Mouse (Mus musculus): Measurements from ENCODE around the gene Gm20425. TPM values are rescaled to one million over a fixed set of nuclear protein-coding genes. Genes with fewer than 3 reads are reported as not detected.

The Gm20425 gene
- polyA plus RNA-seq (2014; fragmentation: Nextera tagmentation; extraction: Ambion mirVana): not detected in 2 replicates

GRCm38 (mm10) chr9:103230151-103230951 is at the start of gene Gm20425, which contains the start of gene Trf:
Gene Gm20425, minus strand, starts transcription at chr9:103230307.
Gene Trf, minus strand, starts transcription at chr9:103230444.
- Histone ChIP-seq H3K9ac (ENCODE audit: low read depth, low read length) (peak within 1 kb of the TSS; percentile 56), H3K4me3 (ENCODE audit: low read depth, low read length) (peak within 1 kb of the TSS; percentile 44), H3K27me3 (replicated peaks; ENCODE audit: control insufficient read depth, insufficient read depth, low read length) (no peaks in the 10 kb centered on the region), H3K9me3 (ENCODE audit: control insufficient read depth, low read length) (no peaks in the 10 kb centered on the region), H3K4me2 (peak within 1 kb of the TSS; percentile 54), H3K4me1 (replicated peaks; ENCODE audit: control insufficient read depth, insufficient read depth, low read length) (peaks cover 11% of the 10 kb centered on the region), H3K27ac (ENCODE audit: low read depth, low read length) (peak within 1 kb of the TSS; percentile 66), H3K36me3 (ENCODE audit: control insufficient read depth, insufficient read depth, low read length) (no peaks in the 10 kb centered on the region)
- ATAC-seq (replicated peaks; ENCODE audit: low FRiP score): peak; percentile 71
- WGBS: 22% methylated on average over 29 of the region's 29 CpGs
- DNase-seq (ENCODE audit: low spot score): peak; percentile 63

- Histone ChIP-seq H3K4me1 (replicated peaks; ENCODE audit: control insufficient read depth, insufficient read depth, low read length) (peaks cover 19% of the 10 kb centered on the region), H3K36me3 (ENCODE audit: control insufficient read depth, insufficient read depth, low read length) (no peaks in the 10 kb centered on the region; the same call in 1 of the 2 replicates), H3K9me3 (ENCODE audit: control insufficient read depth, low read length) (no peaks in the 10 kb centered on the region)
Observed at GRCm38 (mm10) chr9:103276876-103277275, 46.8 kb upstream of the Gm20425 start.

GRCm38 (mm10) chr9:103275676-103276075 is 45.6 kb upstream of the Gm20425 start:
- DNase-seq (ENCODE audit: low spot score): no peak
- Histone ChIP-seq H3K4me1 (replicated peaks; ENCODE audit: control insufficient read depth, insufficient read depth, low read length) (peaks cover 19% of the 10 kb centered on the region), H3K27me3 (replicated peaks; ENCODE audit: control insufficient read depth, insufficient read depth, low read length) (no peaks in the 10 kb centered on the region), H3K4me2 (no peak overlapping the region; the same call in 1 of the 2 replicates), H3K9me3 (ENCODE audit: control insufficient read depth, low read length) (no peaks in the 10 kb centered on the region), H3K4me3 (ENCODE audit: low read depth, low read length) (no peak overlapping the region), H3K9ac (ENCODE audit: low read depth, low read length) (no peak overlapping the region), H3K27ac (ENCODE audit: low read depth, low read length) (no peak overlapping the region), H3K36me3 (ENCODE audit: control insufficient read depth, insufficient read depth, low read length) (no peaks in the 10 kb centered on the region)
- peak; percentile 70; the same call in 1 of the 2 replicates for ATAC-seq (replicated peaks; ENCODE audit: low FRiP score)
- WGBS: 61% methylated on average over 1 of the region's 1 CpGs

More at GRCm38 (mm10) chr9:103276876-103277275, 46.8 kb upstream of the Gm20425 start:
- Histone ChIP-seq H3K9ac (ENCODE audit: low read depth, low read length) (no peak overlapping the region), H3K4me2 (no peak overlapping the region), H3K27ac (ENCODE audit: low read depth, low read length) (no peak overlapping the region), H3K4me3 (ENCODE audit: low read depth, low read length) (no peak overlapping the region), H3K27me3 (replicated peaks; ENCODE audit: control insufficient read depth, insufficient read depth, low read length) (no peaks in the 10 kb centered on the region)
- WGBS: 87% methylated on average over 6 of the region's 6 CpGs
- DNase-seq (ENCODE audit: low spot score): no peak
- ATAC-seq (replicated peaks; ENCODE audit: low FRiP score): no peak

- Histone ChIP-seq H3K9ac (ENCODE audit: low read depth, low read length) (no peak overlapping the region), H3K4me1 (replicated peaks; ENCODE audit: control insufficient read depth, insufficient read depth, low read length) (peaks cover 19% of the 10 kb centered on the region), H3K27me3 (replicated peaks; ENCODE audit: control insufficient read depth, insufficient read depth, low read length) (no peaks in the 10 kb centered on the region), H3K36me3 (ENCODE audit: control insufficient read depth, insufficient read depth, low read length) (no peaks in the 10 kb centered on the region), H3K4me2 (no peak overlapping the region), H3K9me3 (ENCODE audit: control insufficient read depth, low read length) (no peaks in the 10 kb centered on the region), H3K4me3 (ENCODE audit: low read depth, low read length) (no peak overlapping the region), H3K27ac (ENCODE audit: low read depth, low read length) (no peak overlapping the region)
- DNase-seq (ENCODE audit: low spot score): no peak
- peak; percentile 24; the same call in 1 of the 2 replicates for ATAC-seq (replicated peaks; ENCODE audit: low FRiP score)
- WGBS: 53% methylated on average over 8 of the region's 8 CpGs
Observed at GRCm38 (mm10) chr9:103274819-103275218, 44.7 kb upstream of the Gm20425 start.

- H3K36me3 ChIP-seq (ENCODE audit: control insufficient read depth, insufficient read depth, low read length): no peaks in the 10 kb centered on the region; the same call in 1 of the 2 replicates
Observed at GRCm38 (mm10) chr9:103271104-103271503, 41.0 kb upstream of the Gm20425 start.

GRCm38 (mm10) chr9:103265778-103266177 is 35.7 kb upstream of the Gm20425 start:
- WGBS: 84% methylated on average over 4 of the region's 4 CpGs
- Histone ChIP-seq H3K9me3 (ENCODE audit: control insufficient read depth, low read length) (no peaks in the 10 kb centered on the region), H3K4me3 (ENCODE audit: low read depth, low read length) (no peak overlapping the region), H3K27ac (ENCODE audit: low read depth, low read length) (no peak overlapping the region), H3K27me3 (replicated peaks; ENCODE audit: control insufficient read depth, insufficient read depth, low read length) (no peaks in the 10 kb centered on the region; the same call in 1 of the 2 replicates), H3K9ac (ENCODE audit: low read depth, low read length) (no peak overlapping the region), H3K36me3 (ENCODE audit: control insufficient read depth, insufficient read depth, low read length) (no peaks in the 10 kb centered on the region; the same call in 1 of the 2 replicates), H3K4me1 (replicated peaks; ENCODE audit: control insufficient read depth, insufficient read depth, low read length) (no peaks in the 10 kb centered on the region), H3K4me2 (no peak overlapping the region)
- ATAC-seq (replicated peaks; ENCODE audit: low FRiP score): no peak
- no peak for DNase-seq (ENCODE audit: low spot score)

More at GRCm38 (mm10) chr9:103271104-103271503, 41.0 kb upstream of the Gm20425 start:
- Histone ChIP-seq H3K4me2 (no peak overlapping the region), H3K4me3 (ENCODE audit: low read depth, low read length) (no peak overlapping the region), H3K9me3 (ENCODE audit: control insufficient read depth, low read length) (no peaks in the 10 kb centered on the region), H3K4me1 (replicated peaks; ENCODE audit: control insufficient read depth, insufficient read depth, low read length) (peaks cover 14% of the 10 kb centered on the region), H3K27me3 (replicated peaks; ENCODE audit: control insufficient read depth, insufficient read depth, low read length) (no peaks in the 10 kb centered on the region), H3K27ac (ENCODE audit: low read depth, low read length) (no peak overlapping the region), H3K9ac (ENCODE audit: low read depth, low read length) (no peak overlapping the region)
- no peak for DNase-seq (ENCODE audit: low spot score)
- 49% methylated on average over 4 of the region's 4 CpGs for WGBS
- ATAC-seq (replicated peaks; ENCODE audit: low FRiP score): no peak

GRCm38 (mm10) chr9:103252906-103253305 is 22.8 kb upstream of the Gm20425 start:
- Histone ChIP-seq H3K4me2 (no peak overlapping the region), H3K27me3 (replicated peaks; ENCODE audit: control insufficient read depth, insufficient read depth, low read length) (no peaks in the 10 kb centered on the region), H3K9me3 (ENCODE audit: control insufficient read depth, low read length) (no peaks in the 10 kb centered on the region), H3K9ac (ENCODE audit: low read depth, low read length) (no peak overlapping the region), H3K4me3 (ENCODE audit: low read depth, low read length) (no peak overlapping the region), H3K36me3 (ENCODE audit: control insufficient read depth, insufficient read depth, low read length) (no peaks in the 10 kb centered on the region), H3K27ac (ENCODE audit: low read depth, low read length) (no peak overlapping the region), H3K4me1 (replicated peaks; ENCODE audit: control insufficient read depth, insufficient read depth, low read length) (no peaks in the 10 kb centered on the region)
- WGBS: 79% methylated on average over 5 of the region's 5 CpGs
- ATAC-seq (replicated peaks; ENCODE audit: low FRiP score): no peak
- no peak for DNase-seq (ENCODE audit: low spot score)

GRCm38 (mm10) chr9:103248618-103249017 is 18.5 kb upstream of the Gm20425 start:
- DNase-seq (ENCODE audit: low spot score): no peak
- Histone ChIP-seq H3K27me3 (replicated peaks; ENCODE audit: control insufficient read depth, insufficient read depth, low read length) (no peaks in the 10 kb centered on the region), H3K4me2 (no peak overlapping the region), H3K4me3 (ENCODE audit: low read depth, low read length) (no peak overlapping the region), H3K9ac (ENCODE audit: low read depth, low read length) (no peak overlapping the region), H3K9me3 (ENCODE audit: control insufficient read depth, low read length) (no peaks in the 10 kb centered on the region), H3K4me1 (replicated peaks; ENCODE audit: control insufficient read depth, insufficient read depth, low read length) (no peaks in the 10 kb centered on the region), H3K36me3 (ENCODE audit: control insufficient read depth, insufficient read depth, low read length) (no peaks in the 10 kb centered on the region), H3K27ac (ENCODE audit: low read depth, low read length) (no peak overlapping the region)
- no peak for ATAC-seq (replicated peaks; ENCODE audit: low FRiP score)
- WGBS: 54% methylated on average over 4 of the region's 4 CpGs

Measured in liver, embryonic 11.5 days (tissue).